Mouse (Mus musculus) WW6 (cell line): ENCODE measurements around the gene Ppp1r9a.
A peak's percentile ranks its signal among the peaks of the same experiment; 100 is the strongest.

Experiments used
- DNase-seq: peaks from one replicate; pipeline ENCODE4 v3.0.0-alpha.2; 2013; ENCODE audit warnings: low read depth, low spot score

Gene Ppp1r9a

DNA sequence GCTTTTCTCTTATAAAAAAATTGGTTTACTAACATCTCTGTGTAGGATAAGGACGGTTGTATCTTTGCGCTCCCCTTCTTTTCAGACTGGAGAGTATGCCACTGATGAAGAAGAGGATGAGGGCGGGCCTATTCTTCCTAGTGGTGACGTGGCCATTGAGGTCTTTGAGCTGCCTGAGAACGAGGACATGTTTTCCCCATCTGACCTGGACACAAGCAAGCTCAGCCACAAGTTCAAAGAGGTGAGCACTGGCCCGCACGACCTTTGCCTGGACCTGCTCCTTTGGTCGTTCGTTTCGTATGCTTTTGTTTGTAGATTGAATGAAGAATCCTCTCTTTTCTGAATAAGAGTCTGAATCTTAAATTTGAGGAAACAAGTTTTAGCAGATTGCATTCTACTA is 197.6 kb downstream of the Ppp1r9a start:
- no peak for DNase-seq

DNA sequence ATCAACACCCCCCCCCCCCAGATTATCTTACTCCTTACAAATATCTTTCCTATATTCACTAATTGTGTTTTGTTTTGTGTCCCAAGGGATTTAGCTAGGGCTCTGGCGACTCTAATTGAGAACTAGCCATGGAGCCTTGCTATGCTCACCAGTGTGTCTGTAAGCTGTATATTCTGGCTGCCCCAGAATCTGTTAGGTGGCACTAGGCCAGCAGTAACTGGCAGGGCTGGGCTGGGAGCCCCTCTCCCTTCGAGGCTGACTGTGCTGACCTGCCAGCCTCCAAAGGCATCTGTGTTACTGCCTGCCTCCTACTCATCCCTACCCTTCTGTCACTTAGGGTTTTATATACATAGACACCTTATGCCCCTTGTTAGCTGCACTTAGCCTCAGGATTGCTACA is 200.0 kb downstream of the Ppp1r9a start:
- DNase-seq, result no peak

DNA sequence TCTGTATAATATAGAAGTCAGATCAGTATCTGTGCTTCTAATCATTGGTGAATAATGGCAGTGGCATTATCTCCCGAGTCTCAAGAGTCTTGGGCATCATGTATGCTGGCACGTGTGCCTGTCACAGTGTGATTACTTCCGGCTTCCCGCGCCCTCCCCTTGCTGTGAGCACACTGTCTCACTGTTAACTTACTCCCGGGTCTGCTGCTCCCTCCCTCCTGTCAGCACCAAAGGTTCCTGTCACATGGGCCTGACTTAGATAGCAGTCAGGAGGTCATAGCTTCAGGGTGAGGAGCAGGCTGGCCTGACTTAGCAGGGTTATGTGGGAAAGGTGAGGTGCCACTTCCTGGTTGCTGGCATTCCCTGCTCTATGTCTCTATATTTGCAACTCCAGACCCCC is 201.1 kb downstream of the Ppp1r9a start:
- no peak for DNase-seq

DNA sequence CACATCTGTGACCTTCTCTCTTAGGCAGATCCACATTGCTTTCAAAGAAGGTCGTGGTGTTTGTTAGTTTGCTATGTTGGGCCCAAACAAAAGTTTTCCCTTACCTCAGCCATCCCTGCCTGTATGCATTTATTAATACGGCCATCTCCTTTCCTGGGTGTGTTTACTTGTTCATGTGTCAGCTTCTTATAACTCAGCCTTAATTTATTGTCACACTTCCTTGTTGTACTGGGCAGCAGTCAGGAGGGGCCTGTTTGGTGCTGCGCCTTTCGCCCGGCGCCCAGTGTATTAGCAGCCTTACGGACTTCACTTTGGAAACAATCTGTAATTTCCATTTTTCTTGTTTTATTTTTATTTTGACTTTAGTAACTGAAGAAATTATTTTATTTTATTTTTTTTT is 201.5 kb downstream of the Ppp1r9a start:
- no peak for DNase-seq

DNA sequence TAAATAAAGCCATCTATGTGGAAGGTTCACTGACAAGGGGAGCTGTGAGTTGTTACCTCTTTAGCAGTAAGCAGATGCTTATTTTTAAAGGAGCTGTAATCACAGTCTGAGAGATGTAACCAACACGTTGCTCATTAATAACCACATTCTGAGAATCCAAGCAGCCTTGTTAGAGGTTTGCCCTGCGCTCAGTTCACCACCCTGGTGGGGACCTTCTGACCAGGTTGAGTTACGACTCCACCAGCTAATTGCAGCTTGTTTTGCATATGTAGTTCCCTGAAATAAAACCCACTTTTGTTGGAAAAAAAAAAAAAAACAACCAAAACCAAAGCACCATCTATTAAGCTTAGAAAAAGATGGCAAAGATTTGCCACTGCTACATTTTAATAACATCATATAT is 205.8 kb downstream of the Ppp1r9a start:
- DNase-seq, result no peak

DNA sequence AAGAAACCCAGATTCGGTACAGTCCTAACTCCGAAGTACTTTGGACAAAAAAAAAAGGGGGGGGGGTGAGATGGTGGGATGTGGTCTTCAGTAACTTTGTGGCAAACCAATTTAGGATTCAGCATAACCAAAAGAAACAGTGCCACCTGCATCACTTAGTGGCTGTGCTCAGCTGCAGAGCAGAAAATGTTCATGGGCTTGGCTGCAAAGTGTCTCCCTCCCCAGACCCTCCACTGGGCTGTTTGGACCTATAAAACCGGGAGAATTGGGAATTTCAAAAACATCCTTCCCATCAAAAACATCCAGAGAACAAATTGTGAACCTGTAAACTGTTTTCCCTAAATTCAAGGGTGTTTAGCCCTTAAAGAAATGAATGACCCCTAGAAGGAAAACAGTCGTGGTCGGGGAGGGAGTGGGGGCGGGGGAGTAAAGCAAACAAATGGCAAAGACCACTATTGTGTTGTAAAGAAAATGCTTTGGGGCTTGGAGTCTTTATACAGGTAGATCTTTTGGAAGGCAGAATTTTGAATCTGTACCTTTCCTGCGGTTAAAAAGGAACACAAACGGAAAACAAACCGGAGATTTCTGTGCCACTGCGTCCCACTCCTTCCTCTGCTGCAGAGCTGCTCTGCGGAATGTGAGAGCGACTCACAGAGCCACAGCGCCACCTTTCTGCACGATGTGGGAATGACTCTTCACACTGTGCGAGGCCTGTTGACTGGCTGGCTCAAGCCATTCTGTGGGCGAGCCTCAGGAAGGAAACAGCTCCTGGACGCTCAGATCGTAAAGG is 207.4 kb downstream of the Ppp1r9a start:
- DNase-seq, result peak; percentile 70

DNA sequence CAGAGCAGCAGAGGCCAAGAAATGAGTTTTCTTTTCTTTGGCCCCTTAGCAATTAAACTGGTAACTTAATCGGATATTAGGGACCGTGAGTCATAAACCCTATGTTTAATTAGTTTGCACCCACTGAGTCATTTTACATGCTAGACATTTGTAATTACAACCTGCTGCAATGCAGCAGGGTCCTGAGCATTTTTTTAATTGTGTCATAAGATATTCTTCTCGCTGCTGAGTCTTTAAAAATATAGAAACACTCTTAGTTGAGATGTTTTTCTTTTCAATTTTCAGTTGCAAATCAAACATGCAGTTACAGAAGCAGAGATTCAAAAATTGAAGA is 208.0 kb downstream of the Ppp1r9a start:
- DNase-seq, result no peak

DNA sequence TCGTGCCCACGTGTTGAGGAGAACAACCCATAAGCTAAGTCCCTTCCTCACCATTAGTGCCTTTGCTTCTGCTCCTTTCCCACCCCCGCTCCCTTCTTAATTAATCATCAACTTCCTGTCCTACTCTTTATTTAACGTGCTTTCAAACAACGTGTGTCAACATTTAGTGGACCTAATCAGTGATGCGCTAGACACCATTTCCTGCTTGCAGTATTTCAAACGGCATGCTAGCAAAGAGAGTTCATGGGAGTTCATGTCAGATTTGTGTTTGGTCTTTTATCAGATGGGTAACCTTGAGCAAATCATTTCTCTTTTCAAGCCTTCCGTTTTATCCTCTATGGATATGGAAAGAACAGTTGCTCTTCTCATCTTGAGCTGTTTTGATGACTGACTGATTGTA is 210.4 kb downstream of the Ppp1r9a start:
- DNase-seq, result no peak

DNA sequence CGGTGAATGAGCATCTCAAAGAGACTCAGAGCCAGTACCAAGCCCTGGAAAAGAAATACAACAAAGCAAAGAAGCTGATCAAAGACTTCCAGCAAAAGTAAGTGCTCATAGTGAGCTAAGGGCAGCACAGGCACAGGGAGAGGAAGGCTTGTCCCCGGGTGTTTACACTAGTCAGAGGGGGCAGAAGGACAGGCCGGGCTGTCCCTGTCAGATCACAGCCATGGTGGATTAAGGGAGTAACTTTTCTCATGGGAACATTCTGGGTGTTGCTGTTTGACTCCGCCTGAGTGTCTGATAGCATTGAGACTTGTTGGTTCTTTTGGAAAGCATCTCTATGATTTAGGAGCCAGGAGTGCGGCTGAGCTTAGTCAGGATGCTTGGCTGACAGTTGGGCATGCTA is 211.0 kb downstream of the Ppp1r9a start:
- DNase-seq, result no peak

DNA sequence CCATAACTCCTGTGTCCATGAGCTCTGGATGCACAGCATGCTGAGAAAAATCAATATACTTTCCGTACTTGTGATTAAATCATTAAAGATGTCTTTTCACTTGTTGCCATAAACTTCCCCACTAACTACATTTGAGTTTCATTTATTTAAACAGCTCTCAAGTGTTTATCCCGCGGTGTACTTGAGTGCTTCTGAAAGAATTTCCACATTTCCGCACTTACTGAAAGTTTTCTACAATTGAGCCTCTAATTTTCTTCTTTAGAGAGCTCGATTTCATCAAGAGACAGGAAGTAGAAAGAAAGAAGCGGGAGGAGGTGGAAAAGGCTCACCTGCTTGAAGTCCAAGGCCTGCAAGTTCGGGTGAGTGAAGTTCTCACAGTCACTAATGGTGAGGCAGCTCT is 212.1 kb downstream of the Ppp1r9a start:
- DNase-seq, result no peak

DNA sequence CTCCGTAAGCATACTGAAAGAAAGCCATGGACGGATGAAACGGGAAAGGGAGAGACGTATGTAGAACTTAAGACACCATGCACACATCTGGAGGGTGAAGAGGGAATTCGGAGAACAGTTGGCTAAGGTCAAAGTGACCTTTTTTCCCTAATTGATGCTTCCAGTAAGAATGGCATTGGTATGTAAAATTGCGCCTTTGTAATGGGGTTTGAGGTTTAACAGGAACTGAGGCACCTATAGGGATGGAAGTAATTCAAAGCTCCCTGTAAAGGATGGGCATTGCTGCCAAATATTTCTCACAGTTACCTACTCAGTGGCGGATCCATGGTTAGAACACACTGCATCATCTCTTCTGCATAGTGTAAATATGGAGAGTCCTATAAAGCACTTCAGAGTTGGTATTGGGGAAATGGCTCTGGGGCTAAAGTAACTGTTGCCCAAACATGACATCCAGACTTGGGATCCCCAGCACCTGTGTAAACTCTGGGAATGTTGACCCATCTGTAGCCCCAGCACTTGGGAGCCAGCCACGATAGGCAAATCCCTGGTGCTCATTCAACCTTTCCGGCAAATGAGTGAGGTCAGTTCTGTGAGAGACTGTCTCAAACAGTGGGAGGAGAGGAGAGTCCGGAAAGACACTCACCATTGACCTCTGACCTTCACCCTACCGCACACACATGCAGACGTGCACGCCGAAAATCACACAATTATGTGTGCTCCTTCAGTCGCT is 216.6 kb downstream of the Ppp1r9a start:
- no peak for DNase-seq

DNA sequence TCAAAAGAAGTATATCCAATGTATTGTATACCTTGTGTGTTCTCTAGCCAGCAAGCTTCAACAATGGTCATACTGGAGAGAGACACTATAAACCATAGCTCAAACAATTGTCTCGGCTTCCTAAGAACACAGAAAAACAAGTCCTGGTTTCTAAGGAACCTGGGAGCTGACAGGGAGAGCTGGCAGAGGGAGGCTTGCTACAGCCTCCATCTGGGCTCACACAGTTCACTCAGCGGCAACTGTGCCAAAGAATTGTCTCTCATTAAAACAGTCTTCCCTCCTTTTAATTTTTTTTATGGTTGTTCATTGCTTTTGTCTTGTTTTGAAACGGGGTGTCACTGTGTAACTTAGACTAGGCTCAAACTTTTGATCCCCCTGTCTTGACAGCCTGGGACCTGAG is 217.5 kb downstream of the Ppp1r9a start:
- DNase-seq, result no peak

DNA sequence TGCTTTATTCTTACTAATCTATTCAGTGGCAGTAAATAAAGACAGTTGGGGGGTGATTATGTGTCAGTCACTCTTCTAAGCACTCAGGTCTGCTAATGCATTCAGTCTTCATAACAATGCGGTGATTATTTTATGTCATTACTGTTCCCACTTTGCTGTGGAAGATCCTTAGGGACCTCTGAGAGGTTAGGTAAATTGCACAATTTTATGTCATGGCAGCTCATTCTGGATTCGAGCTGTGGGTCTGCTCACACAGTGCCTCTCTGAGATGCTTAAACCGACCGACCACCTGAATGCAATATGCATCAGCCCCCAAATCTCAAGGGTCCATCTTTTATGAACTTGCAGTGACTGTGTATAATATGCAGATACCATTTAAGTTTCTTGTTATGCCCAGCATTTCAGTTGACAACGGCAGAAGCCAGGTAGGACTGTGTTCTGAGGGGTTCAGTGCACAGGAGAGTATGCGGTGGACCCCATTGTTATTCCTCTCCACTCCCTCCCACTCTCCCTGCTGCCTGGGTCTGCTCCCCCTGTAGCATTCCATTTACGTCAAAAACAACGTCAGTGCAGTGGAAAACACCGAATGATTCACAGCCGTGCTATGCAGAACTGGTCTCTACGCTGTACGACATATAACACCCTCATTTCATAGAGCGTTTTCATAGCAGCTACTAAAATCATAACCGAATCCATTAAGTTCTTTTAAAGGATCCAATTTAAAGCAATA is 226.8 kb downstream of the Ppp1r9a start:
- no peak for DNase-seq

DNA sequence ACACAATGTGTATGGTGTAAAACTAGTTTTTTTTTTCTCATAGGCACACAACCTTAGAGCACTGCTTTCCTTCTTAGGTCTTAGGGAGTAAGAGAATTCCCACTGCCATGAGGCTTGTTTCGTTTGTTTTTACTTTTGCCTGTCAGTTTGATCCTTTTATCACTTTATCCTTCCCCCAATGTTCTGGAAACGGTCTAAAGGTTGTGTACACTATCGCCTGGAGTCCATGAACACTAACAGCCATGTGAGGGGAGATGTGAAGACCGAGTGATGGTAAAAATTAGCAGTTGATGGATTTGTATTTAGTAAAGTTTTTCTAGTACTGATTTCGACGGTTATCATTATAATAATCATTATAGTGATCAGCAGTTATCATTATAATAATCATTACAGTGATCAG is 232.3 kb downstream of the Ppp1r9a start:
- DNase-seq, result no peak

DNA sequence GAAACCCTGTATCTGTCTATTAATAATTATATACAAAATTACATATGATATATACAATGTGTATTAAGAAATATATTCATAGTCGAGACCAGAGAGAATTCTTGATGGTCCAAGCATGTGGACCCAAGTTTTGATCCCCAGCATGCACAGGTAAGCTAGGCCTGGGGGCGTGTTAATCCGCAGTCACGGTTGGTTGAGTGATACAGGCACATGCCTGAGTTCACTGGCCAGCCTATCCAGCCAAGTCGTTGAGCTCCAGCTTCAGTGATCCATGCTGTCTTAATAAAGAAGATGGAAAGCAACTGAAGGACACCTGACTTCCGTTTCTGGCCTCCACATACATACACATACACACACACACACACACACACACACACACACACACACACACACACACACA is 233.3 kb downstream of the Ppp1r9a start:
- DNase-seq, result no peak

DNA sequence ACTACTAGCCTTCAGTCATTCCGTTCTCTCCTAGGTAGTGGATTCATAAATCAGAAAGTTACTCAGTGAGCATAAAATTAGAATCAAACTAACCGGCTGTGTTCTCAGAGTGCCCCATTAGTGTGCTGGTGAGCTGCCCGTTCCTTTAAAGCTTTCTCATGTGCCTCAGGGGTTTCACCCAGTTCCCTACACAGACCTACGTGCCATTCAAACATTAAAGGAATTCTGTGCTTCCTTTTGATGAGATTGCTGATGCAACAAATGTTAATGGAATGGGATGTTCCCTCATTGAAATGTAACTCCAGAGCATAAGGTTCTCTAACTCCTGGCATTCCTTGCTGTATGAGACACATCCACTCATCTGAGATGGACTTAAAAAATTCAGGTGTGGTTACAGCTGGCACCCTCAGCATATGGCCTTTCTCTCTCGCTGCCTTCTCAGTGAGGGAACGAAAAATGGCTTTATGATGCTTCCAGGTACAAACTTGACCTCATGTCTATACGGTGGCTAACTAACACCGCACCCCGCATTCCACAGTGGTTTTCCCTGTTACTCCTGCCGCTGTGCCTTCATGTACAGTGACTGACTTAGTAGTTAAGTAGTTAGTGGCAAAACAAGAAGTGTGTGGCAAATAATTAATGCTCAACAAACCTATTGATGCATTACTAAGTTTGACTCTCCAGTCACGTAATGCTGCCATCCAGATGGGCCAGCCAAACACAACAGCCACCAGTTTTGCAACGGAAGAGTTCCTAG is 236.3 kb downstream of the Ppp1r9a start:
- DNase-seq, result no peak

DNA sequence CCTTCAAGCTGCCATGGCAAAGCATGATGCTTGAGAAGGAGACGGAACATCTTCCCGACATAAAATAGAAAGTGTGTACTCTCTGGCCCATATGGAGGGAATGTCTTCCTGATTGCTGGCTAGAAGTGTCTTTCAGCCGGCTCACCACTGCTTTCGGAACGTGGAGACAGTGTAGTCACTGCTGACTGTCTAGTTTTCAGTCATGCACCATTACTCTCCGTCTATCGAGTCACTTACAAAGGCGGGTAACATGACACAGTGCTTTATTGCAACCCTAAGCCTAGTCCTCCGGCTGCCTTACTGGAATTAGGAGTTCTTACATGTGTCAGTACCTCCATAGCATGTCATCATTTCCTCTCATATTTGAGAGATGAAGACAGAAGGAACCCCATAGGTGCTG is 236.9 kb downstream of the Ppp1r9a start:
- no peak for DNase-seq

DNA sequence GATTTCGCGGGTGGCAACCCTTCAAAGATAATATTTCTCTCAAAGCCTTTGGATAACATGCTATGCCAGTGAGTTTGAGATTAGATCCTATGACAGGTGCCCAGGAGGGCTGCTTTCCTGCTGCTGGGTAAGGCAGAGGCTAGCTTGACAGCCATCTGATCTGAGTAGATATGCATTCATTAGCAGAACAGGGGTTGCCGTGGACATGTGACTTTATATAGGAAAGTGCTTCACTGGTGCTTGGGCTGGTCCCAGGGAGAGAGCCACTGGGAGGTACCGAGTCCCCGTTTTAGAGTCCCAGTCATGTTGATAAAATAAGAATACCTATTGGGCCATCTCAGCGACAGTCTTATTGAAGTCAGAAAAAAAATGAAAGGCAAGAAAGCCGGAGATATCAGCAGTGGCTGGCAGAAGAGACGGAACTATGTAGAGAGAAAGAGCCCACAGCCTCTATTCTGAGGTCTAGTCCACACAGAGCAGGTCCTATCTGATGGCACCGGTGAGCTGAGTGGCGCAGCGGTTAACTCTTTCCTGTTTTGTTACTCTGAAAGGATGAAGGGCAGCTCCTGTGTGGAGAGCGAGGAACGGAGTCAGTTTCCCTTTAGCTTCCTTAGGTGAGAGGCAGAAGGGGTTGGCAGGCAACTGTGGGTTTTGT is 244.9 kb downstream of the Ppp1r9a start:
- DNase-seq, result no peak

DNA sequence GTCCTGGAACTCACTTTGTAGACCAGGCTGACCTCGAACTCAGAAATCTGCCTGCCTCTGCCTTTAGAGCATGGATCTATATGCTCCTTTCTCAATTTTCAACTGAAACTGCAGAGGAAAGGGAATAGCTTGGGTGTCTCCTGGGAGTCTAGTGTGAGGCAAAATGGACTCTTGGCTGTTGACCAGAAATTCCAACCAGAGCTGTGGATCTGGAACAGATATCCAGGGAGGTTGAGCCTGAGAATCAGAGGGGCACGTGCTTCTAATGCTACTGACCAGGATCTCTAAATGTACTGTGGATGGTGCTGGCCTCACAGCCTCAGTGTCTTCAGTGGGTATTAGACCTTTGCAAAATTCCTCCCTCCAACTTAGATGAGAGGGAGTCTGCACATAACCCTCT is 247.2 kb downstream of the Ppp1r9a start:
- DNase-seq, result no peak

DNA sequence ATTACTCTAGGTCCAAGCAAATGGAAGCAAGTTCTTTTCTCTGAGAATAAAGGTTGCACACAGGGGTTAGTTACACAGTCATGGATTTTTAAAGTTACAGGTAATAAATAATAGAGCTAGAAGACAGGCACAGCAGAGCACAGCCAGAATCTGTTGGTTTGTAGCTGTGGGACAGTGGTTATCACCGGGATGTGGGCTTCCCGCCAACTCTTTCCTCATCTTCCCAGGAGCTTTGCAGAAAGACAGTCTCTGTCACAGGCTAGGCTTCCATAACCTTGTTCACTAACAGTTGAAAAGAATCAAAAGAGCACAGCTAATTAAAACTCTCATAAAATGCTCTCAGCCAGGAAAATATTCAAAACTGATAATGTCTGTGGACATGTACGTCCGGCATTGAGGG is 248.5 kb downstream of the Ppp1r9a start:
- no peak for DNase-seq

DNA sequence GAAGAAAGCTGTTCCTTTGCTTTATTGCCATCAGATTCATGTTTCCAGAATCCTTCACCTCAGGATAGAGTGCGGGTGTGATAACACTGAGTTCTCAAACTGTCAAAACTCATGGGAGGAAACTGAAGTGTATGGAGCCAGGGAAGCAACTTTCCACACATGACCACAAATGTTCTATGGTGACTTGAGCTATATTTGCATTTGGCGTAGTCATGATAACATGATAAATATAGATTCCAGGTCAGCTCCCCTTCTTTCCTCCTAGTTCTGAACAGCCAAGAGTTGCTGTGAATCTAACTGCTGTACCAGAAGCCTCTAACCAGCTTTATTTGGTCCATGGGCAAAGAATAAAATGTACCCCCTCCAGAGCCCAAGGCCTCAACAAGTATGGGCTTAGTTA is 249.5 kb downstream of the Ppp1r9a start:
- no peak for DNase-seq

DNA sequence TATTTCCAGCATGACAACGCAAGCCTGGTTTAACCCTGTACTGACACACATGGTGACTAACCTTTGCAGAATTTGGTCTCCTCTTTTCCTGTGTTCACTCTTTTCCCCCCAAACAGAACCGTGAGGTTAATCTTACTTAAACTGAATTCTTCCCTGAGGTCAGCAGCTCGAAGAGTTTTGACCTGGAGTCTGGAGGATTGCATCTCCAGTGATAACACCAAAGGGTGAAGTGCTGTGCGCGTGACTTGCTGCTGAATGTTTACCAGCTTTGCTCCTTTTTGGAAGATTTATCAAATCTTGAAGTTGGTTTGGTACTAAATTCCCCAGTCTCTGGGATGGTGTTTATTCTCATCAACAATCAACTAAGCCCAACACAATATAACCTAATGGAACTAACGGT is 252.1 kb downstream of the Ppp1r9a start:
- no peak for DNase-seq
